Mouse (Mus musculus) limb, embryonic 14.5 days (tissue): ENCODE measurements at regions not wholly inside any gene's neighbourhood (a gene's known extent, or its start where the extent isn't known, plus 50 kb on each side); places are given as distances from the start of the nearest gene placed in this dataset.

Experiments used
- ATAC-seq: fragments of 200-750 bp; cut with Nextera tagmentation; 2 replicates; pipeline ENCODE4 v1.8.0; 2017; ENCODE audit warnings: low read depth, moderate number of reproducible peaks, moderate TSS enrichment; ENCODE audit not compliant: low FRiP score
- DNase-seq: peaks from one replicate; pipeline ENCODE4 v3.0.0-alpha.2; 2015; ENCODE audit warnings: low spot score
- H3K27ac ChIP-seq: fragments of 300-500 bp; sonication (generic); replicated peaks from 2 replicates; pipeline ENCODE4 v1.5.1; 2014; ENCODE audit warnings: low read depth, mild to moderate bottlenecking, low read length, moderate library complexity, mixed read lengths
- H3K27me3 ChIP-seq: fragments of 300-500 bp; sonication (generic); 2 replicates; pipeline ENCODE4 v1.6.1; 2014; ENCODE audit warnings: low read length, mixed read lengths; ENCODE audit not compliant: control insufficient read depth, insufficient read depth
- H3K36me3 ChIP-seq: fragments of 300-500 bp; sonication (generic); 2 replicates; pipeline ENCODE4 v1.6.1; 2014; ENCODE audit warnings: mild to moderate bottlenecking, low read length, moderate library complexity, mixed read lengths; ENCODE audit not compliant: control insufficient read depth, insufficient read depth
- H3K4me1 ChIP-seq: fragments of 300-500 bp; sonication (generic); 2 replicates; pipeline ENCODE4 v1.6.1; 2014; ENCODE audit warnings: antibody characterized with exemption, low read length, mixed read lengths; ENCODE audit not compliant: control insufficient read depth, insufficient read depth
- H3K4me2 ChIP-seq: fragments of 300-500 bp; sonication (generic); replicated peaks from 2 replicates; pipeline ENCODE4 v1.6.1; 2014; ENCODE audit warnings: low read depth, mild to moderate bottlenecking, low read length, moderate library complexity; ENCODE audit not compliant: severe bottlenecking
- H3K4me3 ChIP-seq: fragments of 300-500 bp; sonication (generic); replicated peaks from 2 replicates; pipeline ENCODE4 v1.5.1; 2014; ENCODE audit warnings: low read length
- H3K9ac ChIP-seq: fragments of 300-500 bp; sonication (generic); 2 replicates; pipeline ENCODE4 v1.6.1; 2014; ENCODE audit warnings: mild to moderate bottlenecking, low read depth, low read length, moderate library complexity; ENCODE audit not compliant: severe bottlenecking
- H3K9me3 ChIP-seq: fragments of 300-500 bp; sonication (generic); 2 replicates; pipeline ENCODE4 v1.6.1; 2016; ENCODE audit warnings: low read length; ENCODE audit not compliant: control insufficient read depth
- POLR2A ChIP-seq: fragments of 200-500 bp; IDR thresholded peaks from 2 replicates; pipeline ENCODE4 v1.8.0; 2012; ENCODE audit warnings: inconsistent platforms, mild to moderate bottlenecking, moderate library complexity, borderline replicate concordance; ENCODE audit not compliant: insufficient read depth, insufficient read length; ENCODE audit errors: extremely low read depth
- WGBS: fragments of 180-500 bp; shearing (Covaris S2); extraction: QIAGEN DNeasy Blood & Tissue Kit; methylation state at CpG from one replicate; pipeline ENCODE4 v1.1.7; 2014; 5-methylcytosine and 5-hydroxymethylcytosine counted together

DNA sequence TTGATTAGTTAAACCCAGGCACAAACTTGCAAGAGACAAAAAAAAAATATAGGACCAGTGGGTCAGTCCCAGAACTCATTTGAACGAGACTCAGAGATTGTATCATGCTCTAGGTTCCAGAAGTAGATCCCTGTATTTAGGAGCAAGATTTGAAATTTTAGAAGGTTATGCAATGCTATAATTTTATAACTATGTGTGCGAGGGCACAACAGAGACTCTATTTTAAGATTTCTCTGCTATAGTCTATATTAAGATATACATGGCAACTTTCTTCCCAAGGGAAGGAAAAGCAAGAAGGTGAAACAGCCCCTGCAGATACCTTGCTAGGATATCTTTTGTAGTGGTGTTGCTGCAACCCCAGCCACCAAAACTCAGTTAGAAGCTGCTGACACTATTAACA is 55.7 kb downstream of the Otor start:
- no peak for ATAC-seq
- Histone ChIP-seq H3K4me2 (no peak overlapping the region), H3K36me3 (no peaks in the 10 kb centered on the region), H3K9me3 (no peaks in the 10 kb centered on the region), H3K4me1 (no peaks in the 10 kb centered on the region), H3K4me3 (no peak overlapping the region), H3K9ac (no peak overlapping the region), H3K27ac (no peak overlapping the region), H3K27me3 (no peaks in the 10 kb centered on the region)
- DNase-seq, result no peak
- WGBS, result 61% methylated on average over 2 of the region's 2 CpGs
- no peak for TF ChIP-seq POLR2A

DNA sequence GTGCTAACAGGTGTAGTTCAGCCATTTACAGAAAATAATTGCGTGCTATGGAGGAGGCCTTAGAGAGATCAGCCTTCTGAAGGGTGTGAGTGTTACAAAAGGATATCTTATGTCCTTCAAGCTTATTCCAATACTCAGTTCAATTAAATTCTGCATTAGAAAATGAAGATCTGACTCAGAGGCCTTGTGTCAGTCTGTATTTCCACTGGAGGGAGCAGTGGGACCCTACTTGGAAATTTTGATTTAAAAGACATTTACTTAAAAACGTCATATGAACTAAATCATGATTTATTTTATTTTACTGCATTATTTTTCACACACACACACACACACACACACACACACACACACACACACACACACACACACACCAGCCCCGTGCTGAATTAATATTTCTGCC is 70.9 kb downstream of the Otor start:
- Histone ChIP-seq H3K4me1 (no peaks in the 10 kb centered on the region), H3K9me3 (no peaks in the 10 kb centered on the region), H3K4me2 (no peak overlapping the region), H3K27ac (no peak overlapping the region), H3K27me3 (no peaks in the 10 kb centered on the region), H3K4me3 (no peak overlapping the region), H3K9ac (no peak overlapping the region), H3K36me3 (no peaks in the 10 kb centered on the region)
- 63% methylated on average over 3 of the region's 3 CpGs for WGBS
- no peak for ATAC-seq
- no peak for TF ChIP-seq POLR2A
- DNase-seq, result no peak

DNA sequence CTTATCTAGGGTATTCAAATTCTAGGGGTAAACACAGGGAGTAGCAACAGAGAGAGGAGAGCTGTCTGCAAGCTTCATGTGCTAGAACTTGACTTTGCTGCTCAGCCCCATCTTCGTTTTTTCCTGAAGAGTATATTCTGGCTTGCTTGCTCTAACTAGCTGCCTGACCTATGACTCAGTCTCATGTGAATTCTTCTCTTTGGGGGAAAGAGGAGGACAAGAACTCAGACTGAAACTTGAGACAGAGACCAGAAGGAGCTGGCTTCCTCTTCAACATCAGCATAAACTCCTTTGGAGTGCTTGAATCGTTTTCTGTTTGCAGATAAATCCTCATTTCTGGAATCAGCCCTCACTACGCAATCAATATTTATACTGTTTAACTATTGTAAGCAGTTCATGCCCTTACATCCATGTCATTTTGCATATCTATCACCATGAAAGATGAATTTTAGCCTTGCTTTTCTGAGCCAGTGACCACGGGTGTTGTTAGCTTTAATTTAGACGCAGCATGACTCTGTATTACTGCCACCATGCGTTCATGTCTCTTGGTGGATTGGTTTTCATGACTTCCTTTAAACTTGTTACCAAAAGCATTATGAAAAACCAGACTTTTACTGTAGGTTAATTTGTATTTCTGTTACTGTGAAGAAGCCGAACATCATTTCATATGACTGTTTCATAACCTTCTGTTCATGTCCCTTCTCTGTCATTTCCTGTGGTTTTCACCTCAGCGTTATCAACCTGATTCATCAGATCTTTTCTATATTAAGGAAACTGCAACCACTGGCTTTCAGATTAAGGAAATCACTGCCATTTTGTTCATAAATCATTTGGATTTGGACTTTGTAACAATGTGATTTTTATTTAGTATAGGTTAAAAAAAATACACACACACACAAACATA is 86.1 kb downstream of the Otor start:
- H3K9me3 ChIP-seq, result no peaks in the 10 kb centered on the region
- no peak for DNase-seq
- H3K4me1 ChIP-seq, result no peaks in the 10 kb centered on the region
- no peak overlapping the region for H3K9ac ChIP-seq
- no peak overlapping the region for H3K4me2 ChIP-seq
- H3K4me3 ChIP-seq, result no peak overlapping the region
- H3K36me3 ChIP-seq, result no peaks in the 10 kb centered on the region
- 81% methylated on average over 8 of the region's 8 CpGs for WGBS
- no peak overlapping the region for H3K27ac ChIP-seq
- no peak for ATAC-seq
- no peak for TF ChIP-seq POLR2A
- H3K27me3 ChIP-seq, result no peaks in the 10 kb centered on the region

GRCm38 (mm10) chr2:143166771-143167170 is 88.5 kb downstream of the Otor start:
- no peak for ATAC-seq
- Histone ChIP-seq H3K4me3 (no peak overlapping the region), H3K36me3 (no peaks in the 10 kb centered on the region), H3K27me3 (no peaks in the 10 kb centered on the region), H3K9ac (no peak overlapping the region), H3K4me2 (no peak overlapping the region), H3K9me3 (no peaks in the 10 kb centered on the region), H3K27ac (no peak overlapping the region), H3K4me1 (no peaks in the 10 kb centered on the region)
- no peak for TF ChIP-seq POLR2A
- WGBS, result 81% methylated on average over 3 of the region's 3 CpGs
- no peak for DNase-seq

GRCm38 (mm10) chr2:143170648-143171047 is 92.4 kb downstream of the Otor start:
- Histone ChIP-seq H3K4me3 (no peak overlapping the region), H3K9ac (no peak overlapping the region), H3K27me3 (no peaks in the 10 kb centered on the region), H3K9me3 (no peaks in the 10 kb centered on the region), H3K4me2 (no peak overlapping the region), H3K36me3 (no peaks in the 10 kb centered on the region), H3K4me1 (no peaks in the 10 kb centered on the region), H3K27ac (no peak overlapping the region)
- no peak for DNase-seq
- no peak for ATAC-seq
- TF ChIP-seq POLR2A, result no peak
- 85% methylated on average over 2 of the region's 2 CpGs for WGBS
